ENCODE assay signal across 8 mouse cellular contexts in genomic region chr12:85032710-85033109, GRCm38 (mm10). TPM values are rescaled to one million over a fixed set of nuclear protein-coding genes. Genes with fewer than 3 reads are reported as not detected.
DNase-seq lines count a peak whose midpoint lies in the region; ATAC-seq and TF ChIP-seq lines count a peak whose summit lies in the region.

No protein-coding gene starts in this region.

- peak; percentile 70 for TF ChIP-seq CTCF in stomach, postnatal 0 days (IDR thresholded peaks at IDR 0.05; ENCODE audit: low read depth)

- 94% methylated on average over 2 of the region's 2 CpGs for whole genome bisulfite sequencing in hindbrain, embryonic 11.5 days
- WGBS in hindbrain, embryonic 16.5 days: 99% methylated on average over 2 of the region's 2 CpGs
- WGBS in stomach, postnatal 0 days: 95% methylated on average over 2 of the region's 2 CpGs

- no peaks in the 10 kb centered on the region for H3K4me1 ChIP-seq in hindbrain, embryonic 11.5 days (replicated peaks; ENCODE audit: control insufficient read depth, insufficient read depth, low read length)
- no peaks in the 10 kb centered on the region for H3K4me1 ChIP-seq in hindbrain, embryonic 16.5 days (ENCODE audit: control insufficient read depth, insufficient read depth, low read depth, low read length)
- no peaks in the 10 kb centered on the region for H3K4me1 ChIP-seq in stomach, postnatal 0 days (replicated peaks; ENCODE audit: control insufficient read depth, insufficient read depth)

- H3K4me3 ChIP-seq in hindbrain, embryonic 11.5 days (ENCODE audit: low read depth, low read length): no peak overlapping the region
- H3K4me3 ChIP-seq in hindbrain, embryonic 16.5 days (ENCODE audit: low read length): no peak overlapping the region
- H3K4me3 ChIP-seq in stomach, postnatal 0 days (ENCODE audit: low read depth, low read length): no peak overlapping the region

- H3K9ac ChIP-seq in hindbrain, embryonic 11.5 days (ENCODE audit: low read depth, low read length): no peak overlapping the region
- H3K9ac ChIP-seq in hindbrain, embryonic 16.5 days (ENCODE audit: low read depth, low read length): no peak overlapping the region
- H3K9ac ChIP-seq in stomach, postnatal 0 days (ENCODE audit: low read length): no peak overlapping the region

- peaks cover 7% of the 10 kb centered on the region for H3K36me3 ChIP-seq in hindbrain, embryonic 11.5 days (ENCODE audit: control insufficient read depth, insufficient read depth, low read length)
- peaks cover 24% of the 10 kb centered on the region for H3K36me3 ChIP-seq in hindbrain, embryonic 16.5 days (ENCODE audit: control insufficient read depth, insufficient read depth, low read length)
- peaks cover 5% of the 10 kb centered on the region for H3K36me3 ChIP-seq in stomach, postnatal 0 days (ENCODE audit: control insufficient read depth, insufficient read depth, low read length)

- peak; percentile 31 for DNase-seq in hindbrain, embryonic 11.5 days (ENCODE audit: low spot score)
- DNase-seq in A20 (ENCODE audit: low read depth, low spot score) (peak; percentile 48), MEL-GATA-1-ER (ENCODE audit: extremely low read depth, low read depth) (peak; percentile 34)
- DNase-seq in kidney, postnatal 10 days: peak; percentile 33
- peak; percentile 35 for DNase-seq in stomach, postnatal 0 days (ENCODE audit: low spot score)
- no peak for DNase-seq in gastrocnemius, adult 8-10 months (ENCODE audit: low spot score in 2 of 2)
- DNase-seq in right cerebral cortex, postnatal 36 days (ENCODE audit: low spot score in 2 of 2): no peak

- TF ChIP-seq EP300 in stomach, postnatal 0 days (optimal IDR thresholded peaks at IDR 0.05): no peak

- H3K27ac ChIP-seq in hindbrain, embryonic 11.5 days (ENCODE audit: low read depth, low read length): no peak overlapping the region
- H3K27ac ChIP-seq in hindbrain, embryonic 16.5 days (ENCODE audit: low read depth, low read length): no peak overlapping the region
- H3K27ac ChIP-seq in stomach, postnatal 0 days (replicated peaks): no peak overlapping the region

- no peak overlapping the region for H3K4me2 ChIP-seq in hindbrain, embryonic 11.5 days (replicated peaks; ENCODE audit: low read depth, low read length)
- H3K4me2 ChIP-seq in hindbrain, embryonic 16.5 days (ENCODE audit: low read length): no peak overlapping the region
- no peak overlapping the region for H3K4me2 ChIP-seq in stomach, postnatal 0 days (replicated peaks; ENCODE audit: low read depth)

- no peaks in the 10 kb centered on the region for H3K9me3 ChIP-seq in hindbrain, embryonic 11.5 days (ENCODE audit: control insufficient read depth, low read length)
- no peaks in the 10 kb centered on the region for H3K9me3 ChIP-seq in hindbrain, embryonic 16.5 days (ENCODE audit: control insufficient read depth, low read length)
- no peaks in the 10 kb centered on the region for H3K9me3 ChIP-seq in stomach, postnatal 0 days (ENCODE audit: control insufficient read depth, low read length)

- no peaks in the 10 kb centered on the region for H3K27me3 ChIP-seq in hindbrain, embryonic 11.5 days (ENCODE audit: control insufficient read depth, insufficient read depth, low read length)
- H3K27me3 ChIP-seq in hindbrain, embryonic 16.5 days (replicated peaks; ENCODE audit: control insufficient read depth, insufficient read depth, low read length): no peaks in the 10 kb centered on the region
- H3K27me3 ChIP-seq in stomach, postnatal 0 days (ENCODE audit: control insufficient read depth, insufficient read depth, low read length): no peaks in the 10 kb centered on the region

- no peak for ATAC-seq in hindbrain, embryonic 11.5 days (ENCODE audit: low FRiP score)
- no peak for ATAC-seq in hindbrain, embryonic 16.5 days
- no peak for ATAC-seq in stomach, postnatal 0 days (ENCODE audit: low FRiP score, low TSS enrichment)

RNA-seq across cellular contexts. Expression of gene Ylpm1, which starts 36.6 kb away (rescaled TPM):
- polyA plus RNA-seq in hindbrain, embryonic 11.5 days (2014; fragmentation: Nextera tagmentation; extraction: Ambion mirVana): 44.2 and 53.2 TPM in 2 replicates
- polyA plus RNA-seq in hindbrain, embryonic 16.5 days (2015; fragmentation: Nextera tagmentation; extraction: Ambion mirVana): 28.7 and 29.7 TPM in 2 replicates
- polyA plus RNA-seq in stomach, postnatal 0 days (2015; fragmentation: Nextera tagmentation; extraction: Ambion mirVana): 9.2 and 10.5 TPM in 2 replicates
- total RNA-seq in gastrocnemius, adult 8-10 months (2022): 10 to 100 TPM; 11.2 to 17.5 (median 15.3) TPM

Comparison
In these comparisons a context has a peak if more than half of its experiments do, and no peak if none do; other contexts are left out.
1. DNase-seq: peak in hindbrain, embryonic 11.5 days (single experiment), A20 (single experiment), MEL-GATA-1-ER (single experiment), kidney, postnatal 10 days (single experiment) and stomach, postnatal 0 days (single experiment); none in gastrocnemius, adult 8-10 months (0 of 2) and right cerebral cortex, postnatal 36 days (0 of 2).